Mouse (Mus musculus): ENCODE measurements around the gene Dlk1. TPM values are rescaled to one million over a fixed set of nuclear protein-coding genes. Genes with fewer than 3 reads are reported as not detected.

The Dlk1 gene
- 1 to 10 TPM; 4.8 to 5.0 TPM for total RNA-seq (2021)
- long read RNA-seq, experiment 1, partial matches to known transcripts = 0 of 1 reads
- long read RNA-seq, experiment 1, other reads (novel, unspliced or antisense) = 1 of 1 reads
- long read RNA-seq, experiment 2 = 0 reads

DNA sequence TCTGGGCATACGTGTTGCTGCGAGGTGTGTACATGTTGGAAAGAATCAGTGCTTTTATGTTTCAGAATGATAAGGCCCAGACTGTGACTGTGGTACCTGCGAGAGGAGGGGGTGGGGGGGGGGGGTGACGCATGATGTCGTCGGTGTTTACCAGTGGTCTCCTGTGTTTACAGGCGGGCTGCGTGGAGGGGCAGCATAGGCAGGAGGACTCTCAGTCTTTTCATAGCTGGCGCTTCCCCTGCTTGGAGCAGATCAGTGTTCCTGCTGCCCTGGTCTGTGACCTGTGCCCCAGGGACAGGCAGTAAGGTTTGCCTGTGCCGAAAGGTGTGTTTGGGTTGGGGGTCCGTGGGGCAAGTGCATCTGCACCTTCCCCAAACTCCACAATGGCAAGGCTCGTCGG, at the start of gene Dlk1:
TSS of gene Dlk1 (plus strand) at position 232 of the 400 bp plus-strand sequence.
- TF ChIP-seq CTCF (conservative IDR thresholded peaks at IDR 0.05) = no peak
- no peak for DNase-seq (ENCODE audit: low spot score in 2 of 2)
- Histone ChIP-seq H3K4me3 (no peak within 1 kb of the TSS; the same call in 1 of the 2 replicates), H3K27ac (no peak within 1 kb of the TSS)

DNA sequence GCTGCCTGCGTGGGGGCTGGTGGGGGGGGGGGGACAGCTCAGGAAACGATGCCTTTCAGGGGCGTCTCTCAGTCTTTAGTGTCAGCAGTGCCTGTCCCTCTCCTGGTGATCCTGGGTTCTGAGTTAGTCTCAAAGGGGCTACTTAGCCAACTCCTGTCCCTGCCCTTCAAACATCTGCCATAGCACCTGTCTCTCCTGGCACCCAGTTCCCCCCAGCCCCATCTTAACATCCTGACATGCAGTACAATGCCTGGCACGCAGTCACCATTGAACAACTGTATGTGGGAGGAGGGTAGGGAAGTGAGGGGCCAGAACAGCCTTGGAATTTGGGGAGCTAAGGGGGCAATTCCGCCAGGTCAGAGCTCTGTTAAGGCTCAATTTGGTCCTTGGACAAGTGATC, 49.7 kb upstream of the Dlk1 start:
- Histone ChIP-seq H3K4me3 (no peak overlapping the region), H3K27ac (no peak overlapping the region)
- no peak for DNase-seq (ENCODE audit: low spot score in 2 of 2)
- TF ChIP-seq CTCF (conservative IDR thresholded peaks at IDR 0.05) = no peak

DNA sequence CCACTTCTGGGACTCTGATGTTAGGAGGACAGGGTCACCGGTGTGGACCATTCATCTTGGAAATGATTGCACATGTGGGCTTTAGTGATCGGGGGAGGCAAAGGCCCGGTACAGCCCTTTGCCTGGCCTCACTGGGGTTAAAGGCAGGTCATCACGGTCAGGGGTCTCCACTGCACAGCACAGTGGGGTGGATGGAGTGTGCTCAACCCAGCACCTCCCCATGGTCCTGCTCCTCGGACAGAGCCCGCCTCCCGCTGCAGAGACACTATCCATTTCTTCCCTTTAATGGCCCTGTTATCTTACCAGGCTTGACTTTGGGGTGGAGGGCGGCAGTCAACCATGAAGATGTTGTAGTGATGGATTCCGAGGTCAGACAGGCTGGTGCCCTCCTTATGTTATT, 48.9 kb upstream of the Dlk1 start:
- no peak for TF ChIP-seq CTCF (conservative IDR thresholded peaks at IDR 0.05)
- H3K4me3 ChIP-seq = no peak overlapping the region
- no peak overlapping the region for H3K27ac ChIP-seq
- DNase-seq (ENCODE audit: low spot score in 2 of 2) = no peak

DNA sequence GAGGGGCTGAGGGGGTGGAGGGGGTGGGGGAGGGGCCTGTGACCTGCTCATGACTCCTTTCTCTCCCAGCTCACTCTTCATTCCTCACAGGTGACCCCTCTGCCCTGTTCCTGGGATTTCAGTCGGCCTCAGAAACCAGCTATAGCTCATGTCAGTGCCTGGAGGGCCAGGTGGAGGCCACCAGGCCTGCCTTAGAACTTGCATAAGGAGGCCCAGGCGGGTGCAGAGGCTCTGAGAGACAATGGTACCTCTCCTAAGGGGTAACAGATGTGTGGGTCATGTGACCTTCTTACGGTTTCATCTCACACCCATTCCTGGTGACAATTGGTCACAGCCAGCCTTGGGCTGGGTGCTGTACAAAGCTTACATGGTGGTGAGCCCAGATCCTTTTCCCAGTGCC, 46.6 kb upstream of the Dlk1 start:
- DNase-seq (ENCODE audit: low spot score in 2 of 2) = no peak
- TF ChIP-seq CTCF (conservative IDR thresholded peaks at IDR 0.05) = no peak
- no peak overlapping the region for H3K4me3 ChIP-seq
- no peak overlapping the region for H3K27ac ChIP-seq

DNA sequence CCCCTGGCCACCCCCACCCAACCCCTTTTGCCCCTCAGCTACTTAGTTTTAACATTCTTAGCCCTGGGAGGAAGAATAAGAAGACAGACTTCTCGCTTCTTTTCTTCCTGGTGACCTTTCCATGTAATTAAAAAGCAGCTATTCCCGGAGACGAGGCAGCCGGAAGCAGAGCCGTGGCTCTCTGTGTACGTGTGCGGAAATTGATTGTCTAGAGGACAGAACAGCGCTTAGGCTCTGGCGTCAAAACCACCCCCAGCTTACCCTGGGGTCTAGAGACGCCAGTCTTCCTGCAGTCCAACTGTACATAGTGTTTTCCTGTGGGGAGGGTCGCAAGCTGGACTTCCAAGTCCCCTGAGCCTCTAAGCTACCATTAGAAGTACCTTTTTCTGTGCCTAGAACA, 41.9 kb upstream of the Dlk1 start:
- no peak overlapping the region for H3K4me3 ChIP-seq
- no peak overlapping the region for H3K27ac ChIP-seq
- no peak for TF ChIP-seq CTCF (conservative IDR thresholded peaks at IDR 0.05)
- no peak for DNase-seq (ENCODE audit: low spot score in 2 of 2)

DNA sequence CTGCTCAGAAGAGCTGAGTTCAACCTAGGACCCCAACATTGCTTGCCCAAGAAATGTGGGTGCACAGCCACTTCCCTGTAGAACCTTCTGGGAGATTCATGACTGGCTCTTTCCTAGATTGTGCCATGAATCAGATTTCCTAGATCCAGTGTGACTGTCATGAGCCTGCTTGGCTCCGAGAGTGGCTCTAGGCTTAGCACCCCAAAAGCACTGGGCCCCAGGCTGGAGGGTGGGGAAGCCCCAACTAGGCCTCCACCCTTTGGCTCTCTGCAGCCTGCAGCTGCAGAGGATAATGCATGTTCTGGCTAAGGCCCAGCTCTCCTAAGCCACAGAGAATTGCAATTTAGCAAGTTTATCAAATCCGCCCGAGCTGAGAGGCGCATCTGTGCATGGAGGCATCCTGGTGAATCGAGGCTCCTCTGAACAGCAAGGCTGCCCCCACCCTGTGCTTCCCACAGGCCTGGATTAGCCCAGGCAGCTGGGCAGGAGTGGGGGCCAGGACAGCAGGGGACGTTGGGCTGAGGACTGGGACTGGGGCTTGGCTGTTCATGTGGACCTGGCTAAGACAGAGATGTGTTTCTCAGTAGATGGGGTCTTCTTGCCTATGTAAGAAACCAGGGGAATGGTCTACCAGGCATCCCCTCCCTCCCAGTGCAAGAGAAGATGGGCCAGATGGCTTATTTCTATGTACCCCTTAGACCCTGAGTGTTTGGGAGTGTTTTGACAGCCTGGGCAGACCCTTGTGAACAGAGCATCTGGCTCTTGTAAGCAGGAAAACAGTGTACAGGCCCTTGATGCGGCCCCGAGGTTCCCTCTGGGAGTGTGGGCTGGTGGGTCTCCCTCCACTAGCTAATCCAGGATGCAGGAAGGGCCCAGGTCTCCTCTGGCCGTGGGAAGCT, 41.2 kb upstream of the Dlk1 start:
- Histone ChIP-seq H3K27ac (no peak overlapping the region), H3K4me3 (no peak overlapping the region)
- TF ChIP-seq CTCF (conservative IDR thresholded peaks at IDR 0.05) = no peak
- no peak for DNase-seq (ENCODE audit: low spot score in 2 of 2)

DNA sequence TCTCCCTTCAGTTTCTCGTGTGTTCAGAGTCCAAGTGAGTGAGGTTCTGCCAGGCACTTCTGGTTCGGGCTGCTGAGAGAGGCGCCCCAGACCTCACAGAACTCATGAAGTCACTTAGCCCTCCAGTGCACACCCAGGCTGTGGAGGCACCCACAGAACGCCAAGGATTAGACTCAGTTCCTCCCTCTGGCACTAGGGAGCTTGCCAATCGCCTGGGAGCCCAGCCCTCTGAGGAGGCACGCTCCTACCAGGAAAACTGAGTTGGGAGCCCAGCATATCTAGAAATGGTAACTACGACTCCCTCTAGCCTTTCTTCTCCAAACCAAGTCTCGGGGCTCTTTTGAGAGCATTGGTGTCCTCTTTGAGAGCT, 40.6 kb upstream of the Dlk1 start:
- no peak for TF ChIP-seq CTCF (conservative IDR thresholded peaks at IDR 0.05)
- no peak for DNase-seq (ENCODE audit: low spot score in 2 of 2)
- Histone ChIP-seq H3K4me3 (no peak overlapping the region), H3K27ac (no peak overlapping the region)

DNA sequence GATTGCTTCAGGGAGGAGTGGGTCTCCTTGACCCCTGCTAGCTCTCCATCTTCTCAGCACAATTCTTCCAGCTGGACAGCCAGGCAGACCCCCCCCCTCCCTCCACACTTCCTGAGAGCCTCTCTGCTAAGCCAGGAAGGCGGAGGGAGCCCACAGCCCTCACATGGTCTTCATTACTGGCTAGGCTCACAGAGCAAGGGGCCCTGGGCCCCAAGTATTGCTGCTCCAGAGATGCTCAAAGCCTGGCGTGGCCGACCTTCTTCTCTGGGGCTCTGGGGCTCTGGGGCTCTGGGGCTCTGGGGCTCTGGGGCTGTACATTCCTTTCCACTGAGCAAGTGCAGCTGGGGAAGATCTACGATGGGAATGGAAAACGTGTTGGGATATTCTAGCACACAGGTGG, 39.9 kb upstream of the Dlk1 start:
- Histone ChIP-seq H3K27ac (no peak overlapping the region), H3K4me3 (no peak overlapping the region)
- no peak for TF ChIP-seq CTCF (conservative IDR thresholded peaks at IDR 0.05)
- no peak for DNase-seq (ENCODE audit: low spot score in 2 of 2)

DNA sequence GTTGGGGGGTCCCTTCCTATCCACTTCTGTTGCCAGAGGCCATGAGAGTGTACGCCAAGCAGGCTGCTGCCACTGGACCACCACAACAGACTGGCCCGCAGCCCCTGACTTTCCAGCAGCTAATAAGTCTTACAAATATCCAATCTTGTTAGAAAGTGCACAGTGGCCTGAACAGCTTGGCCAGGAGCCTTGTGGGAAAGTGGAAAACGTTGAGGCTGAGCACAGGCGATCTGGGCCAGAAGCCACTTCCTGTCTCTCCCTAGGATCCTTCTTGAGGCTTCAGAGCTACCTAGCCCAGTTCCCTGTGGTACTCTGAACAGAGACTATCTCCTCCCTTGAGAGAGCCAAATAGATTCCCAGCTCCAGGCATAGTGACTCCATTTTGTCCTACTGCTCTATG, 39.3 kb upstream of the Dlk1 start:
- TF ChIP-seq CTCF (conservative IDR thresholded peaks at IDR 0.05) = no peak
- DNase-seq (ENCODE audit: low spot score in 2 of 2) = no peak
- Histone ChIP-seq H3K27ac (no peak overlapping the region), H3K4me3 (no peak overlapping the region)

DNA sequence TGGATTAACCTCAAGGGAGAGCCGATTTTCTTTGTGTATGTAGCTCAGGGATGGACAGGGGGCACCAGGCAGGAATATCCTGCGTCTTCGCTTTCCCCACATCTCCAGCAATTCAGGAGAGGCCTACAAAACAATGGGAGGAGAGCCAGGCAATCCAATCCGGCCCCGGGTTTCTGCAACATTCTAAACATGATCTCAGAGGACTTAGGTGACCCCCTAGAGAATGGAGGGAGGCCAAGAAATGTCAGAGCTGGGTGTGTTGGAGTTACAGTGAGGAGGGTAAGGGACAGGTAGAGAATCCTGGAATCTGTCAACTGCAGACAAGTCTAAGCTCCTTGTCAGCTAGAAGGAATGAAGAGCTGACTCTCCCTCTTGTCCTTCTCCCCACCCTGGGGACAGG, 35.9 kb upstream of the Dlk1 start:
- TF ChIP-seq CTCF (conservative IDR thresholded peaks at IDR 0.05) = no peak
- Histone ChIP-seq H3K27ac (no peak overlapping the region), H3K4me3 (no peak overlapping the region)
- no peak for DNase-seq (ENCODE audit: low spot score in 2 of 2)

DNA sequence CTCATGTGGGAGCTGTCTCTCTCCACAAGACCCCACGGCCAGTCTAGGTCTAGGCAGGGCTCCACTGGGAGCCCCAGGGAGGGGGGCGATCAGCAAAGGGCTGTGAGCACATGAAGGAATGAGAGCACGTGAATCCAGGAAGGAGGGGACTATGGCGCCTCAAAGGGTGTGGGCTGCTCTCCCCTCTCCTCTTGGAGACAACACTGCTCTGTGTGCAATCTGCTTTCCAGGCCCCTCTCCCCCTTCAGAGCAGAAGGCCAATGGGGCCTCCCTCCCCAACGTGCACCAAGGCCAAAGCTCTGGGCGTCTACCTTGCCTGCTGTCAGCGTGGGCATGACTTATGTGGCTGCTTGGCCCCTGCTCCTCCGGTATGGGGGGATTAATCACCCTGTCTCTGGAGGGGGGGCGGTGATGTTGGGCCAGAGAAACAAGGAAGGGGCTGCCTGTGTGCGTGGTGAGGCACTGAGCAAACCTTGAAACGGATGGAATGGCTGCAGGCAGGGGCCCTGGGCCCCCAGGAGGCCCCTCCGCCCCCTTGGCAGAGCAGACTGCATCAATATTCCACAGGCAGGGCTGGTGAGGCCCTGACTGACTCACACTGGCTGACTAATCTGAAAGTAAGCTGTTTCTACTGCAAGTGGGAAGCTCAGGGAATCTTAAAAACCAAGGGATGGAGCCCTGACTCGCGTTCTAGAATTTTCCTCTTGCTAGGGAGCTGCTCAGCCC, 35.0 kb upstream of the Dlk1 start:
- TF ChIP-seq CTCF (conservative IDR thresholded peaks at IDR 0.05) = no peak
- Histone ChIP-seq H3K27ac (no peak overlapping the region), H3K4me3 (no peak overlapping the region)
- peak in 1 of 2 experiments; percentile 45 for DNase-seq (ENCODE audit: low spot score in 2 of 2)

DNA sequence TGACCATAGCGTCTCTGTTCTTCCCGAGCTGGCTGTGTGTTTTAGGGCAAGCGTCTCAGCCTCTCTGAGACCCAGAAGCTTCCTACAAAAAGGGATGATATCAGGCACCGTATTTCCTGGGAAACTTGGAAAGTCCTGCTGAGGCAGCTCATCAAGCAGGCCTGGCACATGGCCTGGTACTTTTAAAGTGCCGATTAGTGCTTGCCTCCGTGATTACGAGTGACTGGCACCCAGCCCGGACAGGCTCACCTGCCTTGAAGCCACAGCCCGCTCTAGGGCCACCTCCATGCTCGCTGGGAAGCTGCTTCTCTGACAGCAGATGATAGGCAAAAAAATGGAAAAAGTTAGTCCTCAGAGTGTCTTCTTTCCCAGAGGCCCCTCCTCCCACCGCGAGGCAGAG, 32.6 kb upstream of the Dlk1 start:
- no peak for TF ChIP-seq CTCF (conservative IDR thresholded peaks at IDR 0.05)
- Histone ChIP-seq H3K27ac (no peak overlapping the region), H3K4me3 (no peak overlapping the region)
- DNase-seq (ENCODE audit: low spot score in 2 of 2) = no peak

DNA sequence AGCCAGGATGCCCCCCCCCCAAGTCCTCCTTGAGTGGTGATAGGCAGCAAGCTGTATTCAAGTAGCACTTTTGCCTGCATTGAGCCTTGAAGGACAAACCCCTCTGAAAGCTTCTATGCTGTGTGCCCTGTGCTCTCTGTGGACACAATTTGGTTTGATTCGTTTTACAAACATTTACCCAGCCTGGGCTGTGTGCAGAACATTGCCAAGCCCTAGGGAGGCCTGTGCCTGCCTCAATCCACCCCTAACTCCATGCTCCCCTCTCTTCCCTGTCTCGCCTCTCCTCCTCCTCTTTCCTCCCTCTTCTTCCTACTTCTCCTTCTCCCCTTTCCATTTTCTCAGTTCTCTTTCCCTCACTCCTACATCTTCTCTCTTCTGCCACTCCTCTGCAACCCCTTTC, 29.5 kb upstream of the Dlk1 start:
- DNase-seq (ENCODE audit: low spot score in 2 of 2) = no peak

More for the DNA sequence above, 29.5 kb upstream of the Dlk1 start:
- Histone ChIP-seq H3K27ac (no peak overlapping the region), H3K4me3 (no peak overlapping the region)
- TF ChIP-seq CTCF (conservative IDR thresholded peaks at IDR 0.05) = no peak
